Mouse (Mus musculus): ENCODE results near the gene Nrl. TPM values are rescaled to one million over a fixed set of nuclear protein-coding genes. Genes with fewer than 3 reads are reported as not detected.

The Nrl gene
- total RNA-seq, 2 experiments from 2014 or later: not detected

GRCm38 (mm10) chr14:55490361-55491201 lies 34.2 kb downstream of the Nrl start, which contains the start of gene Carmil3:
Gene Carmil3 (plus strand): TSS chr14:55490651.
- peak; percentile 47 for ATAC-seq (replicated peaks; ENCODE audit: poor library complexity)

- no peak for ATAC-seq (replicated peaks; ENCODE audit: poor library complexity)
Measured at GRCm38 (mm10) chr14:55486836-55487235, 37.9 kb downstream of the Nrl start.

GRCm38 (mm10) chr14:55484430-55485085 lies 40.2 kb downstream of the Nrl start:
- no peak for ATAC-seq (replicated peaks; ENCODE audit: poor library complexity)

GRCm38 (mm10) chr14:55479629-55480028 lies 45.2 kb downstream of the Nrl start:
- no peak for ATAC-seq (replicated peaks; ENCODE audit: poor library complexity)

GRCm38 (mm10) chr14:55478651-55479599 lies 45.9 kb downstream of the Nrl start, which contains the start of gene Dhrs4:
Gene Dhrs4 (plus strand): TSS chr14:55478758.
- ATAC-seq (replicated peaks; ENCODE audit: poor library complexity): peak; percentile 87

- ATAC-seq (replicated peaks; ENCODE audit: poor library complexity): peak; percentile 36
Measured at GRCm38 (mm10) chr14:55477829-55478228, 47.0 kb downstream of the Nrl start.

GRCm38 (mm10) chr14:55477421-55477820 lies 47.4 kb downstream of the Nrl start:
- ATAC-seq (replicated peaks; ENCODE audit: poor library complexity): no peak

- ATAC-seq (replicated peaks; ENCODE audit: poor library complexity): no peak
Measured at GRCm38 (mm10) chr14:55475654-55476053, 49.1 kb downstream of the Nrl start.

- ATAC-seq (replicated peaks; ENCODE audit: poor library complexity): no peak; the same call in 1 of the 2 replicates
Measured at GRCm38 (mm10) chr14:55470806-55471205, 54.0 kb downstream of the Nrl start.

- no peak for ATAC-seq (replicated peaks; ENCODE audit: poor library complexity)
Measured at GRCm38 (mm10) chr14:55469821-55470220, 55.0 kb downstream of the Nrl start.

- ATAC-seq (replicated peaks; ENCODE audit: poor library complexity): no peak
Measured at GRCm38 (mm10) chr14:55469041-55469440, 55.7 kb downstream of the Nrl start.

Other genes with a start within 250 kb of the Nrl start
- 38.9 and 48.0 TPM in 2 replicates for gene Dhrs4, start 46.2 kb downstream of the Nrl start, total RNA-seq (2015)
- 58.8 and 67.3 TPM in 2 replicates for gene Dhrs4, start 46.2 kb downstream of the Nrl start, total RNA-seq (2017)
- 0.05 and 0.15 TPM in 2 replicates for gene Carmil3, start 34.3 kb downstream of the Nrl start, total RNA-seq (2015)
- not detected in 2 replicates for gene Carmil3, start 34.3 kb downstream of the Nrl start, total RNA-seq (2017)
- gene Cpne6, start 14.5 kb downstream of the Nrl start, total RNA-seq (2015): not detected in 2 replicates
- gene Cpne6, start 14.5 kb downstream of the Nrl start, total RNA-seq (2017): not detected in 2 replicates
- 17.6 and 18.9 TPM in 2 replicates for gene Pck2, start 15.3 kb upstream of the Nrl start, total RNA-seq (2015)
- gene Pck2, start 15.3 kb upstream of the Nrl start, total RNA-seq (2017): 32.5 and 44.3 TPM in 2 replicates
- 32.6 and 45.9 TPM in 2 replicates for gene Dcaf11, start 35.0 kb upstream of the Nrl start, total RNA-seq (2015)
- gene Dcaf11, start 35.0 kb upstream of the Nrl start, total RNA-seq (2017): 61.1 and 69.1 TPM in 2 replicates
- gene A730061H03Rik, start 35.4 kb upstream of the Nrl start, total RNA-seq (2015): 1.5 and 4.6 TPM in 2 replicates
- gene A730061H03Rik, start 35.4 kb upstream of the Nrl start, total RNA-seq (2017): 3.3 and 8.2 TPM in 2 replicates
- gene Fitm1, start 50.6 kb upstream of the Nrl start, total RNA-seq (2015): 0.81 TPM in 1 of 2 replicates, not detected in the other
- gene Fitm1, start 50.6 kb upstream of the Nrl start, total RNA-seq (2017): 0.20 and 1.00 TPM in 2 replicates
- gene Psme1, start 53.1 kb upstream of the Nrl start, total RNA-seq (2015): 899 and 931 TPM in 2 replicates
- 334 and 421 TPM in 2 replicates for gene Psme1, start 53.1 kb upstream of the Nrl start, total RNA-seq (2017)
- gene Emc9, start 60.3 kb upstream of the Nrl start, total RNA-seq (2015): 5.1 and 5.5 TPM in 2 replicates
- 6.9 and 9.7 TPM in 2 replicates for gene Emc9, start 60.3 kb upstream of the Nrl start, total RNA-seq (2017)
- gene Psme2, start 66.1 kb upstream of the Nrl start, total RNA-seq (2015): 374 and 388 TPM in 2 replicates
- gene Psme2, start 66.1 kb upstream of the Nrl start, total RNA-seq (2017): 269 and 370 TPM in 2 replicates
- 23.5 and 34.4 TPM in 2 replicates for gene Rnf31, start 66.7 kb upstream of the Nrl start, total RNA-seq (2015)
- 10.5 and 11.3 TPM in 2 replicates for gene Rnf31, start 66.7 kb upstream of the Nrl start, total RNA-seq (2017)
- gene Irf9, start 78.6 kb upstream of the Nrl start, total RNA-seq (2015): 20.6 and 24.8 TPM in 2 replicates
- gene Irf9, start 78.6 kb upstream of the Nrl start, total RNA-seq (2017): 28.2 and 31.3 TPM in 2 replicates
- gene Rec8, start 93.1 kb upstream of the Nrl start, total RNA-seq (2015): 3.5 and 9.5 TPM in 2 replicates
- gene Rec8, start 93.1 kb upstream of the Nrl start, total RNA-seq (2017): 0.87 and 4.6 TPM in 2 replicates
- gene Ipo4, start 111.0 kb upstream of the Nrl start, total RNA-seq (2015): 28.3 and 31.0 TPM in 2 replicates
- gene Ipo4, start 111.0 kb upstream of the Nrl start, total RNA-seq (2017): 12.6 and 19.2 TPM in 2 replicates
- 6.7 and 8.5 TPM in 2 replicates for gene Gm49378, start 112.9 kb upstream of the Nrl start, total RNA-seq (2015)
- gene Gm49378, start 112.9 kb upstream of the Nrl start, total RNA-seq (2017): 1.5 and 4.9 TPM in 2 replicates
- 35.8 and 39.1 TPM in 2 replicates for gene Tm9sf1, start 118.8 kb upstream of the Nrl start, total RNA-seq (2015)
- 47.3 and 56.1 TPM in 2 replicates for gene Tm9sf1, start 118.8 kb upstream of the Nrl start, total RNA-seq (2017)
- gene Tssk4, start 125.2 kb upstream of the Nrl start, total RNA-seq (2015): 0.37 and 0.62 TPM in 2 replicates
- gene Tssk4, start 125.2 kb upstream of the Nrl start, total RNA-seq (2017): 0.08 and 0.88 TPM in 2 replicates
- gene Mdp1, start 135.5 kb upstream of the Nrl start, total RNA-seq (2015): 19.3 and 21.4 TPM in 2 replicates
- gene Mdp1, start 135.5 kb upstream of the Nrl start, total RNA-seq (2017): 21.7 and 22.4 TPM in 2 replicates
- 29.4 and 36.0 TPM in 2 replicates for gene Gmpr2, start 147.0 kb upstream of the Nrl start, total RNA-seq (2015)
- gene Gmpr2, start 147.0 kb upstream of the Nrl start, total RNA-seq (2017): 38.1 and 39.5 TPM in 2 replicates
- gene Nedd8, start 147.1 kb upstream of the Nrl start, total RNA-seq (2015): 491 and 506 TPM in 2 replicates
- gene Nedd8, start 147.1 kb upstream of the Nrl start, total RNA-seq (2017): 258 and 288 TPM in 2 replicates
- gene Tinf2, start 156.8 kb upstream of the Nrl start, total RNA-seq (2015): 19.4 and 23.1 TPM in 2 replicates
- gene Tinf2, start 156.8 kb upstream of the Nrl start, total RNA-seq (2017): 17.7 and 26.3 TPM in 2 replicates
- 0.35 and 0.61 TPM in 2 replicates for gene Tgm1, start 188.9 kb upstream of the Nrl start, total RNA-seq (2015)
- gene Tgm1, start 188.9 kb upstream of the Nrl start, total RNA-seq (2017): 0.20 and 1.1 TPM in 2 replicates
- gene Rabggta, start 197.3 kb upstream of the Nrl start, total RNA-seq (2015): 8.7 and 14.0 TPM in 2 replicates
- gene Rabggta, start 197.3 kb upstream of the Nrl start, total RNA-seq (2017): 12.6 and 14.0 TPM in 2 replicates
- gene Dhrs1, start 220.7 kb upstream of the Nrl start, total RNA-seq (2015): 45.7 and 50.9 TPM in 2 replicates
- gene Dhrs1, start 220.7 kb upstream of the Nrl start, total RNA-seq (2017): 11.5 and 30.2 TPM in 2 replicates
- gene Nop9, start 220.7 kb upstream of the Nrl start, total RNA-seq (2015): 25.6 and 26.5 TPM in 2 replicates
- 27.8 and 32.2 TPM in 2 replicates for gene Nop9, start 220.7 kb upstream of the Nrl start, total RNA-seq (2017)
- 0.20 and 0.77 TPM in 2 replicates for gene Cideb, start 233.5 kb upstream of the Nrl start, total RNA-seq (2015)
- gene Cideb, start 233.5 kb upstream of the Nrl start, total RNA-seq (2017): 0.51 TPM in 1 of 2 replicates, not detected in the other
- 0.39 and 0.44 TPM in 2 replicates for gene Ltb4r2, start 236.4 kb upstream of the Nrl start, total RNA-seq (2015)
- 0.47 and 0.62 TPM in 2 replicates for gene Ltb4r2, start 236.4 kb upstream of the Nrl start, total RNA-seq (2017)
- 18.5 and 19.9 TPM in 2 replicates for gene Ltb4r1, start 241.0 kb upstream of the Nrl start, total RNA-seq (2015)
- 31.4 and 42.4 TPM in 2 replicates for gene Ltb4r1, start 241.0 kb upstream of the Nrl start, total RNA-seq (2017)

All from megakaryocyte progenitor cell, adult 5-6 weeks (primary cell).